Mouse (Mus musculus) ES-E14 (cell line): ENCODE data around the gene Cebpa. TPM values are rescaled to one million over a fixed set of nuclear protein-coding genes. Genes with fewer than 3 reads are reported as not detected.

Experiments
- DNase-seq: peaks from one replicate; pipeline ENCODE4 v3.0.0-alpha.2; 2013; ENCODE audit warnings: low read depth, low spot score
- H3K27ac ChIP-seq: 2 replicates; pipeline ENCODE4 v1.5.1; 2012; ENCODE audit warnings: low read depth, mild to moderate bottlenecking, low read length, moderate library complexity, mixed read lengths; ENCODE audit not compliant: poor library complexity, insufficient read depth, severe bottlenecking
- H3K36me3 ChIP-seq: 2 replicates; pipeline ENCODE4 v1.6.1; 2012; ENCODE audit warnings: mild to moderate bottlenecking, low read length, moderate library complexity, mixed read lengths; ENCODE audit not compliant: control insufficient read depth, poor library complexity, insufficient read depth, severe bottlenecking
- H3K4me1 ChIP-seq, 2 experiments: fragments of 150-350 bp in 1 of 2; sonication (generic) in 1 of 2; 2 replicates each; pipeline ENCODE4 v1.6.1; 2012; ENCODE audit warnings: low read length in 2 of 2, mild to moderate bottlenecking in 1 of 2, mixed read lengths in 1 of 2; ENCODE audit not compliant: control insufficient read depth in 2 of 2, insufficient read depth in 2 of 2, poor library complexity in 1 of 2
- H3K4me3 ChIP-seq, 2 experiments: fragments of 150-350 bp in 1 of 2; sonication (generic) in 1 of 2; 2 replicates each; pipeline ENCODE4 v1.5.1; 2012; ENCODE audit warnings: low read length in 2 of 2, low read depth in 1 of 2, mild to moderate bottlenecking in 1 of 2, mixed read lengths in 1 of 2; ENCODE audit not compliant: insufficient read depth in 1 of 2, poor library complexity in 1 of 2, severe bottlenecking in 1 of 2
- H3K9ac ChIP-seq: 2 replicates; pipeline ENCODE4 v1.6.1; 2012; ENCODE audit warnings: low read depth, mild to moderate bottlenecking, low read length, mixed read lengths; ENCODE audit not compliant: poor library complexity, insufficient read depth, severe bottlenecking
- H3K9me3 ChIP-seq: fragments of 150-350 bp; sonication (generic); 2 replicates; pipeline ENCODE4 v1.6.1; 2012; ENCODE audit warnings: low read depth, mild to moderate bottlenecking, low read length; ENCODE audit not compliant: control insufficient read depth, insufficient read depth
- CHD2 ChIP-seq: IDR thresholded peaks from 2 replicates; pipeline ENCODE4 v1.6.1; 2014; ENCODE audit warnings: mild to moderate bottlenecking, low read depth, low read length, inconsistent platforms
- HCFC1 ChIP-seq: IDR thresholded peaks from 2 replicates; pipeline ENCODE4 v1.6.1; 2012; ENCODE audit warnings: low read length, inconsistent platforms, borderline replicate concordance; ENCODE audit not compliant: insufficient read depth
- MAFK ChIP-seq: IDR thresholded peaks from 2 replicates; pipeline ENCODE4 v1.6.1; 2014; ENCODE audit warnings: mild to moderate bottlenecking, low read depth, low read length, inconsistent platforms; ENCODE audit not compliant: insufficient read depth
- ZC3H11A ChIP-seq: IDR thresholded peaks from 2 replicates; pipeline ENCODE4 v1.6.1; 2012; ENCODE audit warnings: low read depth, mild to moderate bottlenecking, inconsistent platforms, low read length, borderline replicate concordance
- ZNF384 ChIP-seq: IDR thresholded peaks from 2 replicates; pipeline ENCODE4 v1.6.1; 2012; ENCODE audit warnings: low read depth, low read length, inconsistent platforms
- in situ Hi-C, 2 experiments: fragments of 600-800 bp; cut with MboI; formaldehyde crosslinking; loops; one replicate each; pipeline ENCODE4 v1.15.1; 2025; ENCODE audit warnings: low sequenced_read_pairs in 2 of 2, inconsistent platforms in 1 of 2; ENCODE audit not compliant: unreplicated experiment in 2 of 2
- total RNA-seq: library from RNA; depleted of rRNA; stranded (reverse); fragments of 300-350 nt; gene quantifications from 2 replicates; pipeline ENCODE4 v1.2.3, GENCODE M21; 2012

The Cebpa gene
- total RNA-seq, 1 experiment = 2.5 TPM

DNA sequence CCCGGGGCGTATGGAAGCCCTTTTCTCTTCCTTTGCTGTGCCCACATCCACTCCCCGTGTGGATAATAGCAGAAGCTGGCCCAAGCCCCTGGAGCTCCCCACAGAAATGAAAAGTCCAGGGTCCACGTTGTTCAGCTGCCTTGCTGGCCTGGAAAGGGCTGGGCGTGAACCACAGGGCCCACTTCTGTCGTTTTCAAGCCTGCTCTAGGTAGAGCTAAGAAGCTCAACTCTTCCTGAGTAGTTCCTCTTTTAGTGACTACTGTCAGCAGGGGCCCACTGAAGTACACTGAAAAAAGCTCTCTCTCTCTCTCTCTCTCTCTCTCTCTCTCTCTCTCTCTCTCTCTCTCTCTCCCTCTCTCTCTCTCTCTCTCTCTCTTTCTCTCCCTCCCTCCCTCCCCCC lies 5.7 kb downstream of the Cebpa start:
- DNase-seq = no peak
- in situ Hi-C loops = no loop called here
- Histone ChIP-seq H3K4me1 (peaks cover 0 to 9% of the 10 kb centered on the region in 2 experiments; a peak in 1 of 4 replicates), H3K27ac (no peak overlapping the region), H3K9me3 (no peaks in the 10 kb centered on the region), H3K4me3 (no peak overlapping the region), H3K36me3 (no peaks in the 10 kb centered on the region), H3K9ac (no peak overlapping the region)
- no peak for TF ChIP-seq MAFK
- TF ChIP-seq CHD2 = no peak
- TF ChIP-seq HCFC1 = no peak
- TF ChIP-seq ZC3H11A = no peak
- TF ChIP-seq ZNF384 = no peak

DNA sequence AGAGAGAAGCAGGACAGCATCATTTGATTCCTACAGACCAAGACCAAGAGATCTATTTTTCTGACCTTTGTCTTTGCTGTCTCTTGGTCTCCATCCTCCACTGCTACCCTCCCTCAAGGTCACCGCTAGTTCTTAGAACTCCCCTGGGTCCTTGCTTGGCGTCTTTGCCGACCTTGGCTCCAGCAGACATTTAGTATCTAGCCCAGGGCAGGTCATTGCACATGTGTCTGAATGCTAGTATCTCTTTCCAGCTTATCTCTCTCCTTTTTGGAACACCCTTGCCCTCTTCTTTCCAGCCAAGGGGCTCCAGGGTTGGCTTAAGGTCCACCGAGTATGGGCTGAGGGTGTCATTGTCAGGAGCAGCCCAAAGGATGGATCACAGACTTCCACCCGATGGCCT lies 6.9 kb downstream of the Cebpa start:
- no peak for DNase-seq

DNA sequence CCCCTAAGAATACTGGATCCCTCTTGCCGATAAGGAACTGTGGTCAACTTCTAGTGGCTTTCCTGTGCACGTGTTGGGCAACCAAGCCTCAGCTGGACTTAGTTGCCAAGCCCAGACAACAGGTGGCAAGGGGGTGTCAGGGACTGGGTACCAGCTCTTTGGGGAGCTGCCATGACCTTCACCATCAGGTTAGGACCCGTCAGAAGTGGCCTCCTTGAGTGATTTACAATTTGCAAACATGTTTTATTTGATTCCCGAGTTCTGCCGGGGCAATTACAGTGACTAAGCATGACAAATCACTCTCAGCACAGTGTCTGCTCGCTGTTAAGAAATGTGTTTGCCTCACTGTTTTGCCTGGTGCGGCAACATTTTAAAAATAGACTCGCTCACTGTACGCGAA lies 7.9 kb downstream of the Cebpa start:
- Histone ChIP-seq H3K9ac (no peak overlapping the region), H3K36me3 (no peaks in the 10 kb centered on the region), H3K27ac (no peak overlapping the region), H3K4me3 (no peak overlapping the region), H3K4me1 (peaks cover 0 to 6% of the 10 kb centered on the region in 2 experiments; a peak in 1 of 4 replicates), H3K9me3 (no peaks in the 10 kb centered on the region)
- TF ChIP-seq ZNF384 = no peak
- TF ChIP-seq ZC3H11A = no peak
- TF ChIP-seq HCFC1 = no peak
- no peak for TF ChIP-seq MAFK
- TF ChIP-seq CHD2 = no peak
- no peak for DNase-seq
- in situ Hi-C loops = no loop called here

More for the DNA sequence above, 6.9 kb downstream of the Cebpa start:
- peaks cover 0 to 6% of the 10 kb centered on the region in 2 experiments; a peak in 1 of 4 replicates for H3K4me1 ChIP-seq
- H3K9ac ChIP-seq = no peak overlapping the region
- H3K27ac ChIP-seq = no peak overlapping the region
- H3K4me3 ChIP-seq = no peak overlapping the region
- in situ Hi-C loops = no loop called here
- no peaks in the 10 kb centered on the region for H3K36me3 ChIP-seq
- H3K9me3 ChIP-seq = no peaks in the 10 kb centered on the region
- TF ChIP-seq ZC3H11A = no peak
- TF ChIP-seq ZNF384 = no peak
- TF ChIP-seq MAFK = no peak
- no peak for TF ChIP-seq CHD2
- TF ChIP-seq HCFC1 = no peak

DNA sequence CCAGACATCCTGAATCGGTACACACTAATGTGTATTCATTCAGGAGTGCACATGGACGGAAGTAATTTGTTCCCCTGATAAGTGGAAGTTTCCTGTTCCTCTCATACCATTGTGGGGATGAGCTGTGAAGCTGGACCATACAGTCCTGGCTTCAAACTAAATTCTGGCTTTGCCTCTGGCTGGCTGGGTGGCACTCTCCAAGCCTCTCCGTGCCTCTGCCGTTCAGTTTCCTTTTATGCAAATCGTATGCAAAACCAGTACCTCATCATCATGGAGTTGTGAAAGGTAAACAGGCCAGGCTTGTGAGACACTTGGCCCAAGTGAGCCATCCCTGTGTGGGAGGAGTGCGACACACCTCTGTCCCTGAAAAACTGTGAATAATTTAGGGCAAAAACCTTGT lies 8.6 kb downstream of the Cebpa start:
- H3K9me3 ChIP-seq = no peaks in the 10 kb centered on the region
- DNase-seq = no peak
- in situ Hi-C loops = no loop called here
- H3K27ac ChIP-seq = no peak overlapping the region
- H3K4me3 ChIP-seq = no peak overlapping the region
- H3K36me3 ChIP-seq = no peaks in the 10 kb centered on the region
- peaks cover 0 to 3% of the 10 kb centered on the region in 2 experiments; a peak in 1 of 4 replicates for H3K4me1 ChIP-seq
- TF ChIP-seq ZNF384 = no peak
- no peak for TF ChIP-seq MAFK
- TF ChIP-seq ZC3H11A = no peak
- no peak for TF ChIP-seq HCFC1
- TF ChIP-seq CHD2 = no peak
- H3K9ac ChIP-seq = no peak overlapping the region
